Mouse (Mus musculus): ENCODE results near the gene Haghl. TPM values are rescaled to one million over a fixed set of nuclear protein-coding genes. Genes with fewer than 3 reads are reported as not detected.

The Haghl gene
- total RNA-seq, 2 experiments from 2014 or later = 112 to 123 TPM

DNA sequence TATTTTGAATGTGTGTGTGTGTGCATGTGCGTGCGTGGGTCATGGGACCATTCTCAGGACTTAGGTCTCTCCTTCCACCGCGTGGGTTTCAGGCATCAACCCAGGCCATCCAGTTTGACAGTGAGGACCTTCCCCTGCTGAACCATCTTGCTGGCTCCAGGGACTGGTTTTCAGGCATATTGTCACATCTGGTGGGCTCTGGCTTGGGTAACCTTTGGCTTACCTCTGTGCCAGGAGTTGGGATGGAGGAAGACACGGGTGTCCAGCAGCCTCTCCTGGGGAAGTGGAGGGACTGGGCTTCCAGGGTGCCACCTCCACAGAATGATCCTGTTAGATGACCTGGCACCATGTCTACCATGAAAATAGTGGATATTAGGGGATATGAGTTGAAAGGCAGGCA lies 7.5 kb downstream of the Haghl start:
- Histone ChIP-seq H3K27ac (no peak overlapping the region), H3K4me3 (no peak overlapping the region)
- no peak for TF ChIP-seq CTCF (IDR thresholded peaks at IDR 0.05)
- DNase-seq (ENCODE audit: extremely low spot score in 1 of 2, low spot score in 2 of 2) = no peak
- intact Hi-C loops (cut with DNase I) = no loop called here

DNA sequence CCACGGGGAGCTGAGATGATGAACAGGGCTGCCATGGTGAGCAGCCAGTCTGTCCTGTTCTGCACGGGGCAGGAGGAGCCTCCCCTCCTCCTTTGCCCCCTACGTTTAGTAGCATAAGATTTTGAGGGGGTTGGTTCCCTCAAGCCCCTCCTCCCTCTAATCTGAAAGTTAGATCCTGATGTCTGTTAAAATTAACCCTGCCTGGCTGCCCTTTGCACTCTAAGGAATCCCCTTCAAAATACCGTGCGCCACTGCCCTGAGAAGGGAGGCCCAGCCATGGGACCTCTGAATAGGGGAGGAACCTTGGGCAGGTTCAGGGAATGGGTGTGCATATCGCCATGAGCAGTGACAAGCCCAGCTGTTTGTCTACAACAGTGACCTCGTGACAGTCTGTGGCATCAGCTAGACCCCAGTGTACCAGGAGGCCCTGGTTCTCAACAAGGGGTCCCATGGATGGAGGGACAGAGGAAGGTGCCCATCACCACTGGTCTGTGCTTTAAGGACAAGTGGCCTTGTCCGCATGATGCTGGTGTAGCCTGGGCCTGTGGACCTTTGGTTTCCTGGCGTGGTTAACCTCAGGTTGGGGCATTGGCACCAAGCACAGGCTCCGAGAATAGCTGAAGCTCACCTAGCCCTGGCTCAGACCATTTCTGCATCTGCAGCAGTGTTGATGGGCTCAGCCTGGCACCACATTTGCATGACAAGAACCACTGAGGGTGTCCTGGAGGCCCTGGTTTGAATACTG lies 10.0 kb downstream of the Haghl start:
- intact Hi-C loops (cut with DNase I) = no loop called here
- no peak overlapping the region for H3K4me3 ChIP-seq
- H3K27ac ChIP-seq = no peak overlapping the region
- TF ChIP-seq CTCF (IDR thresholded peaks at IDR 0.05) = no peak
- no peak for DNase-seq (ENCODE audit: extremely low spot score in 1 of 2, low spot score in 2 of 2)

DNA sequence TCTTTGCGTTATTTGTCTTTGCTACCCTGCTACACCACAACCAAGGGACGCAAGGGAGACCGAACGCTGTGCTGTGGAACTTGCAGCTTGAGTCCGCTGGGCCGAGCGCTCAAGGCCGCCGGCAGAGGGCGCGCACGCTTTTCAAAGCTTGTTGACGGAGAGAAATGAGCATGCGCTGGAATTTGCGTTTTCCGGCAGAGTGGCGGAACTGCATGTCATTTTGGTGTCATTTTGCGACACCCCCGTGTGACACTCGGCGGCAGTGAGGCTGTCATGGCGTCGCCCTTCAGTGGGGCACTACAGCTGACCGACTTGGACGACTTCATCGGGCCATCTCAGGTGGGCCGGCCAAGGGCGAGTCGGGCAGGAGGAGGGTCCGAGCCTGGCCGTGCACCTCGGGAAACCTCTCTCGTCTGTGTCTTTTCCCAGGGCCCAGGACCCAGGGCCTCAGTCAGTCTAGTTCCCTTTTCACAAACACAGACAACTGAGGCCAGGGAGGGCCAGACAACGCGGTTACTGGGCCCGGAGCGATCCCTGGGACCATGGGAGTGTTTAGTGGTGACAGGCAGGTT lies 11.8 kb downstream of the Haghl start, which contains the start of gene Narfl:
Narfl (plus strand) TSS at position 228 of the 572 bp plus-strand sequence.
- peak within 1 kb of the TSS; percentile 86 for H3K4me3 ChIP-seq
- peak; percentile 98 for TF ChIP-seq CTCF (IDR thresholded peaks at IDR 0.05)
- peak; percentile 98 to 99 for DNase-seq (ENCODE audit: extremely low spot score in 1 of 2, low spot score in 2 of 2)
- peak within 1 kb of the TSS; percentile 90 for H3K27ac ChIP-seq
- intact Hi-C loops (cut with DNase I) = loop anchor here (1.0 to 5.0 kb wide), 3 partner anchors 24 to 41 kb away; partner anchors contain the start of gene Metrn

DNA sequence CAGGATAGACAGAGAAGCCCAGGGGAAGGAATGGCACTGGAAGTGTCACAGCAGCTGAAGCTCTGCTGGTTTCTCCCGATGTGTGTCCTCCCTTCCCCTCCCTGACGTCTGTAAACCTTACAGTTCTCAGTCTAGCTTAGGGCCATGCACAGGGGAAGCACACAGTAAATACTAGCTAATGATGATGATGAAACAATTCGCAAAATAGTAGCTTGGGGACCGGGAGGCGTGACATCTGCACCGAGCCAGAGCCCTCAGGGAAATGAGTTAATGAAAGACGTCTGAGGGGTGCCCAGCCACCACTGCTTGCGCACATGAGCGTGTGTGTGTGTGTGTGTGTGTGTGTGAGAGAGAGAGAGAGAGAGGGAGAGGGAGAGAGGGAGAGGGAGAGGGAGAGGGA lies 16.1 kb downstream of the Haghl start:
- Histone ChIP-seq H3K4me3 (no peak overlapping the region), H3K27ac (no peak overlapping the region)
- no peak for DNase-seq (ENCODE audit: extremely low spot score in 1 of 2, low spot score in 2 of 2)
- intact Hi-C loops (cut with DNase I) = no loop called here
- TF ChIP-seq CTCF (IDR thresholded peaks at IDR 0.05) = no peak

DNA sequence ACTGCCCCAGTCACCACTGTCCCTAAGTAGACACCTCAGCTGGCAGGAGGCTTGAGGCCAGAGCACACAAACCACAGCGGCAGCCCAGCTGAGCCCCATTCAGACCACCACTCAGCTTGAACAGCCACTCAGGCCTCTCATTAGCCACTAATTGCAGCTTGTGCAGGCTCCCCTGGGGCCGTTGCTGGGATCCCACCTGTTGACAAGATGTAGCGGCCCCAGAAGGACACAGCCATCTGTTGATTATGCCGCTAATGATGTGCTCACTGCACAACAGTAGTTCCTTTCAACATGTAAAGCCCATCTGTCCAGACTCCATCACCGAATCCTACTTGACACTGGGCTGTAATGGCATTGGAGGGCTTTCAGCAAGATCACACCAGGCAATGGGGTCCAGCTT lies 19.6 kb downstream of the Haghl start:
- no peak for TF ChIP-seq CTCF (IDR thresholded peaks at IDR 0.05)
- Histone ChIP-seq H3K27ac (no peak overlapping the region), H3K4me3 (no peak overlapping the region)
- no peak for DNase-seq (ENCODE audit: extremely low spot score in 1 of 2, low spot score in 2 of 2)
- intact Hi-C loops (cut with DNase I) = no loop called here

DNA sequence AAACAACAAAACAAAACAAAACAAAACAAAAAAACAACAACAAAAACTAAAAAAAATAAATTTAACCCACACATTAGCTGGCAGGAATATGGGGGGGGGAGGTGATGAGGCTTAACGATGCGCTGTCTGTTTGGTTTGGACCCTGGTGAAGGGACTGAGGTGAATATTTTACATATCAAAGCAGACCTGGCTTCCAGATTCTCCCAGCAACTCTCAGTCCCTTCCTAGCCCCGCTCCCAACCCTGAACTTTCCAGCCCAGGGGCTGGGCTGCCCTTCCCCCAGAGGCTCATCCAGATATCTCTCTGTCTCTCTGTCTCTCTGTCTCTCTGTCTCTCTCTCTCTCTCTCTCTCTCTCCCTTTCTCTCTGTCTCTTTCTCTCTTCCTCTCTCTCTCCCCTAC lies 22.9 kb downstream of the Haghl start:
- DNase-seq (ENCODE audit: extremely low spot score in 1 of 2, low spot score in 2 of 2) = no peak
- Histone ChIP-seq H3K27ac (peak overlapping the region; percentile 58; the same call in 1 of the 2 replicates), H3K4me3 (no peak overlapping the region)
- TF ChIP-seq CTCF (IDR thresholded peaks at IDR 0.05) = no peak
- intact Hi-C loops (cut with DNase I) = no loop called here

DNA sequence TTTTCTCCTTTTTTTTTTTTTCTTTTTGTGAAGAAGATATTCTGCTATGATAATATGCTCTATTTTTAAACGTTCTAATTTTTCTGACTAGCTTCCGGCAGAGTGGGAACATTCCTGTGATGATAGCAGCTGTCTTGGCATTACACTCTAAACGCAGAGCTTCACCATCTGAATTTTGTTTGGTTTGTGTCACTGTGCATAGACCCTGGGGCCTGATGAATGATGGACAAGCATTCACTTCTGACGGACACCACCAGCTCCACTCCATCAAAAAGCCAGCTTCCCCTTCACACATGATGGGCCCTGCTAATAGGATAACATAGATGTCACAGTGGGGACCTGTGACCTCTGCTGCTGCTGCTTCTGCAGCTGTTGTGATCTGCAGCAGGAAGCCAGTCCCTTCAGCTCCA lies 23.9 kb downstream of the Haghl start:
- no peak overlapping the region for H3K4me3 ChIP-seq
- DNase-seq (ENCODE audit: extremely low spot score in 1 of 2, low spot score in 2 of 2) = peak in 1 of 2 experiments; percentile 17
- intact Hi-C loops (cut with DNase I) = no loop called here
- TF ChIP-seq CTCF (IDR thresholded peaks at IDR 0.05) = no peak
- H3K27ac ChIP-seq = peak overlapping the region; percentile 58

DNA sequence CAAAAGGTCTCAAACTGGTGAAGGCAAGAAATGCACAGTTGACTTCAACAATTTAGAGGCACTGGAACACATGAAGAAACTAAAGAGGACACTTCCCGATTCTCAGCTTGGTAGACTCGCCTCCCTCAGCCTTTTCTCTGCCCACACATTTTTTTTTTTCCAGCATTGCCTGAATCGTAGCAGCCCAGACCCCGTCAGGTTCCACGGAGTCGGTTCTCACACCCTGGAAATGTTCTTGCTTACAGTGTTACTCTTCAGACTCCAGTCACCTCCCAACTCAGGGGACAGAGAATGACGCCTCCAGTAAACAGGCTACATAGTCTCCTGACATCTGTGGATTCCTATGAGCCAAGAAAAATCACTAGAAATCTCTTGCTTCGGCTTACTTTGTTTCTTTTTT lies 25.3 kb downstream of the Haghl start:
- no peak for TF ChIP-seq CTCF (IDR thresholded peaks at IDR 0.05)
- intact Hi-C loops (cut with DNase I) = no loop called here
- Histone ChIP-seq H3K4me3 (no peak overlapping the region), H3K27ac (peak overlapping the region; percentile 30; the same call in 1 of the 2 replicates)
- peak in 1 of 2 experiments; percentile 25 for DNase-seq (ENCODE audit: extremely low spot score in 1 of 2, low spot score in 2 of 2)

DNA sequence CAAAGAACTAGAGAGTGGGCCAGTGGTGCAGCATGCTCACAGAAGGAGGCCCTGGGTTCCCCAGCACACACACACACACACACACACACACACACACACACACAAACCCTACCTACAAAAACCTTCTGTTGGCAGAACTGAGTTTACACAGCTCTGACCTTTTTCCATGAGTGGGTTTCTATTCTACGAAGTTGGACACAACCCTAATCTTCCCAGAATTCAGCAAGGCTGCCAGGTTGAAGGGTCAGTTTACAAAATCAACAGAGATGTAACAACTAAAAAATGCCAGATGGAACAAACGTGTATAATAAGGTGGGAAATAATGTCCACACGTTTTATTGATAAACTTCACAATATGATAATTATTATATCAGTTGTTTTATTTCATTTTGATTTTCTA lies 27.8 kb downstream of the Haghl start:
- DNase-seq (ENCODE audit: extremely low spot score in 1 of 2, low spot score in 2 of 2) = no peak
- Histone ChIP-seq H3K27ac (no peak overlapping the region), H3K4me3 (no peak overlapping the region)
- intact Hi-C loops (cut with DNase I) = no loop called here
- no peak for TF ChIP-seq CTCF (IDR thresholded peaks at IDR 0.05)

DNA sequence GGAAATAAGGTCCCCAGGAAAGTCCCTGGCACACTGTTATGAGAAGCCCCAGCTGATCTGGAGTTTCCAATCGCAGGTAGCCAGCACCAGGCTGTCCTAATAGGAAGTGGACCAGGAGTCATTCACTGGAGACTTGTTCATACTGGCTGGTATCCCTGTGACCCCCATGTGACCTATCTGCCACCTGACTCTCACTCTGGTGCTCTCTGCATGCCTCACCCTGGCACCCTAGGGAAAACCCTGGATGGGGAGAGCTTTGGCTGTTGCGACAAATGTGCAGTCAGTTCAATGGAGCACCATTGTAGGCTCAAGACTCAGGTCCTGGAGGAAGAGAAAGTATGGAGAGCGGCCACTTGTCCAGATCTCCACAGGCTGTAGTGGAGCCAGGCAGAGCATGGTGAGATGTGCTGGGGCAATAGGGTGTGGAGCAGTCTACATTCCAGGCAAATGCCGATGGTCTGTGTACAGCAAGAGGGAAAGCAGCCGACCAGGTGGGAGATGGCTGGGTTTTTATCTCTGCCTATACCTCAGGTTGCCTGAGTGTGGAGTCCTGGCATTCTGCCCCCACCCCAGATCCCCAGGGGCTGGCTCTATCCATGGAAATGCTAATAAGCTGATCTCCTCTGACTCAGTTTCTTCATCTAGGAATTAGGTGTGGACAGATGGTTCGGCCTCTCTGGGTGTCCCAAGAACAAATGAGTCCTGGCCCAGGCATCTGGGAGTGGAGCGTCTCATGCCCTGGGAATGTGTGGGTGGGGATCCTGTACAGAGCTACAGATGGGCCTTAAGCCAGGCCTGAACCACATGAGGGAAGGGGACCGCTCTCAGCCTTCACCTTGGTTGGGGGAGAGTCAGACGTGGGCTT lies 28.9 kb downstream of the Haghl start:
- Histone ChIP-seq H3K27ac (no peak overlapping the region), H3K4me3 (no peak overlapping the region)
- intact Hi-C loops (cut with DNase I) = no loop called here
- no peak for TF ChIP-seq CTCF (IDR thresholded peaks at IDR 0.05)
- DNase-seq (ENCODE audit: extremely low spot score in 1 of 2, low spot score in 2 of 2) = no peak

DNA sequence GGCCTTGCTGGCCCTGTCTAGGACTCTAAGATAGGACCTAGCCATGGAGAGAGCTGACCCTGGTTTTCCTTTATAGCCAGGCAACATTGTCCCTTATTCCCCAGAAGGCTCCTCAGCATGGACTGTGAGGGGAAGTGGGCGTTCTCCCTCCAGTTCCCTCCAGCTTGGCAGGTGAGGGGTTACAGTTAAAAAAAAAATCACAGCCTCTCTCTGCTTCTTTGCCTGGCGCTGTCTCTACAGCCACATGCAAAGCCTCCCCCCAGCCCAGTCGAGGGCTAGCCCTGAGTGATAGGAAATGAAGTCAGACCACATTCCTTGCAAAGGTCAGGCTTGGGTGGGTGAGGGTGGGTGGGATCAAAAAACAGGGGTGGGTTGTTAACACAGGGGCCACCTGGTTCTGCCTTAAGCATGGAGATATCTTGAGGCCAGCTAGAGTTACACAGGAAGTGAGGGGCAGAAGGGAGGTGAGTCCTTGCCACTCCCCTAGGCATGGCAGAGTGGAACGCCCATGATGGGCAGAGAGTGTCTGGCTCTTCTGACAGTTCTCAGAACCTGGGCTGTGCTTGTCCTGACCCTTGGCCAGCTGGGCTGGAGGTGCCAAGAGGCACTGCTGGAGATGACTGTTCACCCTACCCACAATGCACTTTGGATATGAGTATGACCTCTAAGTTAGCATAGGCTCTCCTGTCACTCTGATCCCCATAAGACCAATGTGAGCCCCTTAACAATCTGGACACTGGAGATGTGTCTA lies 29.7 kb downstream of the Haghl start:
- intact Hi-C loops (cut with DNase I) = no loop called here
- no peak for DNase-seq (ENCODE audit: extremely low spot score in 1 of 2, low spot score in 2 of 2)
- TF ChIP-seq CTCF (IDR thresholded peaks at IDR 0.05) = no peak
- H3K27ac ChIP-seq = no peak overlapping the region
- no peak overlapping the region for H3K4me3 ChIP-seq

Data from left cerebral cortex, adult 2 months (tissue).